13 mouse cellular contexts compared by ENCODE assay signal in genomic region chr16:28881787-28882186, GRCm38 (mm10). TPM values are rescaled to one million over a fixed set of nuclear protein-coding genes. Genes with fewer than 3 reads are reported as not detected.
DNase-seq lines count a peak whose midpoint lies in the region; ATAC-seq and TF ChIP-seq lines count a peak whose summit lies in the region.
"Had no signal": no experiment of that assay in that cellular context is flagged by ENCODE, and none has a peak within 500 bp of the region (broad histone marks: within the 10 kb centered on the region; RNA-seq: fewer than 3 reads in every experiment).

No protein-coding gene starts in this region.

- no peak overlapping the region for H3K27ac ChIP-seq in stomach, postnatal 0 days (replicated peaks)
- H3K27ac ChIP-seq: hindbrain, embryonic 13.5 days; liver, embryonic 12.5 days had no signal

- peaks cover 7% of the 10 kb centered on the region; the same call in 1 of the 2 replicates for H3K4me1 ChIP-seq in lung, adult 2 months (ENCODE audit: control insufficient read depth, insufficient read depth, low read length)
- H3K4me1 ChIP-seq in stomach, postnatal 0 days (replicated peaks; ENCODE audit: control insufficient read depth, insufficient read depth) = peaks cover 4% of the 10 kb centered on the region; the same call in 1 of the 2 replicates

- TF ChIP-seq EP300 in stomach, postnatal 0 days (optimal IDR thresholded peaks at IDR 0.05) = no peak

- no peak; the same call in 1 of the 2 replicates for ATAC-seq in stomach, postnatal 0 days (ENCODE audit: low FRiP score, low TSS enrichment)
- no peak for ATAC-seq in megakaryocyte progenitor cell, adult 5-6 weeks (replicated peaks; ENCODE audit: poor library complexity)
- ATAC-seq: liver, embryonic 12.5 days had no signal

- no peak for TF ChIP-seq POLR2A in lung, adult 2 months (IDR thresholded peaks at IDR 0.05; ENCODE audit: borderline replicate concordance, extremely low read depth, low read depth, low read length)

- WGBS in lung, adult 2 months = 20% methylated on average over 8 of the region's 8 CpGs
- 21% methylated on average over 8 of the region's 8 CpGs for WGBS in stomach, postnatal 0 days

- no peaks in the 10 kb centered on the region for H3K27me3 ChIP-seq in stomach, postnatal 0 days (ENCODE audit: control insufficient read depth, insufficient read depth, low read length)
- H3K27me3 ChIP-seq: liver, embryonic 12.5 days had no signal

- H3K9me3 ChIP-seq in stomach, postnatal 0 days (ENCODE audit: control insufficient read depth, low read length) = no peaks in the 10 kb centered on the region
- H3K9me3 ChIP-seq: hindbrain, embryonic 13.5 days; liver, embryonic 12.5 days had no signal

- H3K9ac ChIP-seq in stomach, postnatal 0 days (ENCODE audit: low read length) = no peak overlapping the region
- H3K9ac ChIP-seq: hindbrain, embryonic 13.5 days; liver, embryonic 12.5 days had no signal

- no peaks in the 10 kb centered on the region for H3K36me3 ChIP-seq in stomach, postnatal 0 days (ENCODE audit: control insufficient read depth, insufficient read depth, low read length)
- H3K36me3 ChIP-seq: hindbrain, embryonic 13.5 days; liver, embryonic 12.5 days had no signal

- peak; percentile 25 for DNase-seq in adrenal gland, postnatal 10 days
- no peak for DNase-seq in adrenal gland, postnatal 25 days
- DNase-seq in urinary bladder, postnatal 36 days (ENCODE audit: low spot score in 2 of 2) = peak; percentile 16 to 21
- no peak for DNase-seq in urinary bladder, postnatal 25 days (ENCODE audit: low spot score)
- DNase-seq in lung, adult 2 months = peak; percentile 23
- peak; percentile 24 for DNase-seq in stomach, postnatal 0 days (ENCODE audit: low spot score)
- DNase-seq in thymus, postnatal 25 days = no peak
- DNase-seq: cerebellum, postnatal 10 days; kidney, adult 9 months had no signal

- no peak for TF ChIP-seq CTCF in lung, adult 2 months (IDR thresholded peaks at IDR 0.05; ENCODE audit: insufficient read depth, low read length)
- no peak for TF ChIP-seq CTCF in stomach, postnatal 0 days (IDR thresholded peaks at IDR 0.05; ENCODE audit: low read depth)

- no peak overlapping the region for H3K4me3 ChIP-seq in lung, adult 2 months (replicated peaks; ENCODE audit: extremely low read depth, low read depth, low read length)
- H3K4me3 ChIP-seq in stomach, postnatal 0 days (ENCODE audit: low read depth, low read length) = no peak overlapping the region
- H3K4me3 ChIP-seq: hindbrain, embryonic 13.5 days; liver, embryonic 12.5 days; myocyte had no signal

- H3K4me2 ChIP-seq in stomach, postnatal 0 days (replicated peaks; ENCODE audit: low read depth) = no peak overlapping the region

RNA-seq across cellular contexts. Expression of gene Mb21d2, which starts 47.7 kb away (rescaled TPM):
- total RNA-seq in adrenal gland, postnatal 10 days (2021) = 10 to 100 TPM in 1 of 2 experiments, 1 to 10 TPM in 1; 9.7 to 11.4 TPM
- total RNA-seq in adrenal gland, postnatal 25 days (2021) = 12.7 and 15.1 TPM in 2 replicates
- polyA plus RNA-seq in lung, adult 2 months (2012; rRNA removed) = 8.3 and 8.8 TPM in 2 replicates
- 4.6 and 4.8 TPM in 2 replicates for polyA plus RNA-seq in stomach, postnatal 0 days (2015; fragmentation: Nextera tagmentation; extraction: Ambion mirVana)
- total RNA-seq in megakaryocyte progenitor cell, adult 5-6 weeks (2015) = not detected in 2 replicates
- total RNA-seq in megakaryocyte progenitor cell, adult 5-6 weeks (2017) = 0.24 TPM in 1 of 2 replicates, not detected in the other

Comparison
In these comparisons a context has a peak if more than half of its experiments do, and no peak if none do; other contexts are left out.
1. DNase-seq: peak in adrenal gland, postnatal 10 days (single experiment), urinary bladder, postnatal 36 days (2 of 2), lung, adult 2 months (single experiment) and stomach, postnatal 0 days (single experiment); none in adrenal gland, postnatal 25 days (single experiment), urinary bladder, postnatal 25 days (single experiment) and thymus, postnatal 25 days (single experiment).
2. RNA of gene Mb21d2, which starts 47.7 kb away (total RNA-seq): 12.7 to 15.1 TPM in adrenal gland, postnatal 25 days and 9.7 to 11.4 TPM in adrenal gland, postnatal 10 days; 0.24 TPM in megakaryocyte progenitor cell, adult 5-6 weeks; every median in the first group is over 4 times any median in the second.